ENCODE assay signal across 9 mouse cellular contexts in genomic region chr2:104121681-104122504, GRCm38 (mm10). TPM values are rescaled to one million over a fixed set of nuclear protein-coding genes. Genes with fewer than 3 reads are reported as not detected.
DNase-seq lines count a peak whose midpoint lies in the region; ATAC-seq and TF ChIP-seq lines count a peak whose summit lies in the region.
"Had no signal": no experiment of that assay in that cellular context is flagged by ENCODE, and none has a peak within 500 bp of the region (broad histone marks: within the 10 kb centered on the region; RNA-seq: fewer than 3 reads in every experiment).

No protein-coding gene starts in this region.

- peak overlapping the region; percentile 74 for H3K4me3 ChIP-seq in cerebellum, adult 2 months (replicated peaks; ENCODE audit: insufficient read depth, low read depth, low read length)
- peak overlapping the region; percentile 80 for H3K4me3 ChIP-seq in embryonic facial prominence, embryonic 10.5 days
- H3K4me3 ChIP-seq in hindbrain, embryonic 10.5 days: peak overlapping the region; percentile 81
- peak overlapping the region; percentile 77 for H3K4me3 ChIP-seq in liver, embryonic 15.5 days (replicated peaks)

- TF ChIP-seq POLR2A in cerebellum, adult 2 months (IDR thresholded peaks at IDR 0.05; ENCODE audit: borderline replicate concordance, insufficient read depth, low read length): no peak

- H3K36me3 ChIP-seq in embryonic facial prominence, embryonic 10.5 days (replicated peaks): no peaks in the 10 kb centered on the region
- no peaks in the 10 kb centered on the region for H3K36me3 ChIP-seq in hindbrain, embryonic 10.5 days
- peaks cover 4% of the 10 kb centered on the region for H3K36me3 ChIP-seq in liver, embryonic 15.5 days (replicated peaks)

- 82% methylated on average over 8 of the region's 8 CpGs for WGBS in cerebellum, adult 2 months
- 79% methylated on average over 8 of the region's 8 CpGs for WGBS in embryonic facial prominence, embryonic 10.5 days
- WGBS in hindbrain, embryonic 10.5 days: 81% methylated on average over 8 of the region's 8 CpGs
- 29% methylated on average over 8 of the region's 8 CpGs for WGBS in liver, embryonic 15.5 days (ENCODE audit: insufficient replicate concordance)

- H3K27me3 ChIP-seq in cerebellum, adult 2 months (ENCODE audit: control insufficient read depth, insufficient read depth, low read length): no peaks in the 10 kb centered on the region
- H3K27me3 ChIP-seq in embryonic facial prominence, embryonic 10.5 days (replicated peaks; ENCODE audit: low read depth, poor library complexity, severe bottlenecking): peaks cover 43% of the 10 kb centered on the region
- peaks cover 43% of the 10 kb centered on the region for H3K27me3 ChIP-seq in hindbrain, embryonic 10.5 days (ENCODE audit: insufficient read depth, poor library complexity, severe bottlenecking)
- H3K27me3 ChIP-seq in liver, embryonic 15.5 days: peaks cover 23% of the 10 kb centered on the region

- peak; percentile 71 for ATAC-seq in liver, embryonic 15.5 days (ENCODE audit: insufficient read depth)

- H3K9ac ChIP-seq in liver, embryonic 15.5 days: peak overlapping the region; percentile 97

- H3K4me1 ChIP-seq in cerebellum, adult 2 months (ENCODE audit: control insufficient read depth, insufficient read depth, low read length): no peaks in the 10 kb centered on the region; the same call in 1 of the 2 replicates
- peaks cover 15% of the 10 kb centered on the region for H3K4me1 ChIP-seq in embryonic facial prominence, embryonic 10.5 days
- H3K4me1 ChIP-seq in hindbrain, embryonic 10.5 days (replicated peaks): peaks cover 24% of the 10 kb centered on the region
- H3K4me1 ChIP-seq in liver, embryonic 15.5 days (replicated peaks): peaks cover 63% of the 10 kb centered on the region

- no peak for DNase-seq in cerebellum, adult 2 months
- DNase-seq in cerebellum, adult 9-11 months: no peak
- no peak for DNase-seq in embryonic facial prominence, embryonic 10.5 days (ENCODE audit: low spot score)
- no peak for DNase-seq in hindbrain, embryonic 10.5 days (ENCODE audit: low spot score)
- no peak for DNase-seq in layer of hippocampus, postnatal 10 days (ENCODE audit: low spot score in 2 of 2)
- DNase-seq in cerebellum, adult 8-10 months: no peak
- no peak for DNase-seq in left cerebral cortex, adult 8-10 months (ENCODE audit: low spot score in 2 of 2)

- TF ChIP-seq CTCF in cerebellum, adult 2 months (IDR thresholded peaks at IDR 0.05; ENCODE audit: borderline replicate concordance, insufficient read depth, low read depth, low read length): no peak

- peak overlapping the region; percentile 34; the same call in 1 of the 2 replicates for H3K27ac ChIP-seq in cerebellum, adult 2 months (ENCODE audit: insufficient read depth, low read length)
- peak overlapping the region; percentile 84 for H3K27ac ChIP-seq in embryonic facial prominence, embryonic 10.5 days (replicated peaks)
- peak overlapping the region; percentile 87 for H3K27ac ChIP-seq in hindbrain, embryonic 10.5 days
- H3K27ac ChIP-seq in liver, embryonic 15.5 days (replicated peaks): peak overlapping the region; percentile 99

- H3K4me2 ChIP-seq in liver, embryonic 15.5 days: peak overlapping the region; percentile 94

- no peaks in the 10 kb centered on the region for H3K9me3 ChIP-seq in embryonic facial prominence, embryonic 10.5 days
- no peaks in the 10 kb centered on the region for H3K9me3 ChIP-seq in hindbrain, embryonic 10.5 days
- no peaks in the 10 kb centered on the region for H3K9me3 ChIP-seq in liver, embryonic 15.5 days (replicated peaks)

RNA-seq across cellular contexts. Expression of gene A930018P22Rik, which starts 0.7 kb away (rescaled TPM):
- polyA plus RNA-seq in cerebellum, adult 2 months (2012; rRNA removed): 0.18 TPM in 1 of 2 replicates, not detected in the other
- not detected in 2 replicates for polyA plus RNA-seq in embryonic facial prominence, embryonic 10.5 days (2016; fragmentation: Nextera tagmentation; extraction: Ambion mirVana)
- 0.20 TPM in 2 replicates for polyA plus RNA-seq in hindbrain, embryonic 10.5 days (2016; fragmentation: Nextera tagmentation; extraction: Ambion mirVana)
- 0.36 and 0.77 TPM in 2 replicates for polyA plus RNA-seq in liver, embryonic 15.5 days (2015; fragmentation: Nextera tagmentation; extraction: Ambion mirVana)
- total RNA-seq in layer of hippocampus, postnatal 10 days (2021): not detected
- total RNA-seq in left cerebral cortex, adult 8-10 months (2022): not detected

RNA-seq across cellular contexts. Expression of gene Cd59a, which starts 26.3 kb away (rescaled TPM):
- polyA plus RNA-seq in cerebellum, adult 2 months (2012; rRNA removed): 37.0 and 42.4 TPM in 2 replicates
- polyA plus RNA-seq in embryonic facial prominence, embryonic 10.5 days (2016; fragmentation: Nextera tagmentation; extraction: Ambion mirVana): 21.7 and 22.4 TPM in 2 replicates
- 26.4 and 30.1 TPM in 2 replicates for polyA plus RNA-seq in hindbrain, embryonic 10.5 days (2016; fragmentation: Nextera tagmentation; extraction: Ambion mirVana)
- 90.3 and 92.5 TPM in 2 replicates for polyA plus RNA-seq in liver, embryonic 15.5 days (2015; fragmentation: Nextera tagmentation; extraction: Ambion mirVana)
- total RNA-seq in layer of hippocampus, postnatal 10 days (2021): 1 to 10 TPM; 2.0 to 3.2 TPM
- total RNA-seq in left cerebral cortex, adult 8-10 months (2022): 1 to 10 TPM; 4.3 to 8.0 (median 7.0) TPM

RNA-seq across cellular contexts. Expression of gene Cd59b, which starts 52.2 kb away (rescaled TPM):
- 10.6 and 11.4 TPM in 2 replicates for polyA plus RNA-seq in cerebellum, adult 2 months (2012; rRNA removed)
- polyA plus RNA-seq in embryonic facial prominence, embryonic 10.5 days (2016; fragmentation: Nextera tagmentation; extraction: Ambion mirVana): 4.1 and 4.4 TPM in 2 replicates
- polyA plus RNA-seq in hindbrain, embryonic 10.5 days (2016; fragmentation: Nextera tagmentation; extraction: Ambion mirVana): 2.3 and 4.0 TPM in 2 replicates
- polyA plus RNA-seq in liver, embryonic 15.5 days (2015; fragmentation: Nextera tagmentation; extraction: Ambion mirVana): 11.0 and 11.4 TPM in 2 replicates
- total RNA-seq in layer of hippocampus, postnatal 10 days (2021): under 1 TPM in 1 of 2 experiments, not detected in 1; 0.51 TPM
- 1 to 10 TPM in 2 of 4 experiments, under 1 TPM in 2; 0.80 to 2.5 (median 1.6) TPM for total RNA-seq in left cerebral cortex, adult 8-10 months (2022)

RNA-seq across cellular contexts. Expression of gene Gm10799, which starts 53.5 kb away (rescaled TPM):
- not detected in 2 replicates for polyA plus RNA-seq in cerebellum, adult 2 months (2012; rRNA removed)
- not detected in 2 replicates for polyA plus RNA-seq in embryonic facial prominence, embryonic 10.5 days (2016; fragmentation: Nextera tagmentation; extraction: Ambion mirVana)
- not detected in 2 replicates for polyA plus RNA-seq in hindbrain, embryonic 10.5 days (2016; fragmentation: Nextera tagmentation; extraction: Ambion mirVana)
- not detected in 2 replicates for polyA plus RNA-seq in liver, embryonic 15.5 days (2015; fragmentation: Nextera tagmentation; extraction: Ambion mirVana)
- not detected for total RNA-seq in layer of hippocampus, postnatal 10 days (2021)
- total RNA-seq in left cerebral cortex, adult 8-10 months (2022): not detected
- total RNA-seq: heart, postnatal 14 days had no signal

RNA-seq across cellular contexts. Expression of gene Gm10912, which starts 56.3 kb away (rescaled TPM):
- 0.22 and 0.33 TPM in 2 replicates for polyA plus RNA-seq in cerebellum, adult 2 months (2012; rRNA removed)
- not detected in 2 replicates for polyA plus RNA-seq in embryonic facial prominence, embryonic 10.5 days (2016; fragmentation: Nextera tagmentation; extraction: Ambion mirVana)
- not detected in 2 replicates for polyA plus RNA-seq in hindbrain, embryonic 10.5 days (2016; fragmentation: Nextera tagmentation; extraction: Ambion mirVana)
- polyA plus RNA-seq in liver, embryonic 15.5 days (2015; fragmentation: Nextera tagmentation; extraction: Ambion mirVana): 0.10 and 0.13 TPM in 2 replicates
- total RNA-seq in layer of hippocampus, postnatal 10 days (2021): under 1 TPM in 1 of 2 experiments, not detected in 1; 0.34 TPM
- under 1 TPM; 0.51 to 0.72 (median 0.55) TPM for total RNA-seq in left cerebral cortex, adult 8-10 months (2022)

Comparison
In these comparisons a context has a peak if more than half of its experiments do, and no peak if none do; other contexts are left out.
1. H3K27ac ChIP-seq: peak in every context shown above with its lines; median percentile 99 in liver, embryonic 15.5 days; 87 in hindbrain, embryonic 10.5 days; 84 in embryonic facial prominence, embryonic 10.5 days; 34 in cerebellum, adult 2 months.